Mouse (Mus musculus): Measurements from ENCODE around the gene Ctsk.

GRCm38 (mm10) chr3:95499024-95499423 lies at the start of gene Ctsk:
- TF ChIP-seq CTCF (IDR thresholded peaks at IDR 0.05; ENCODE audit: extremely low read depth, insufficient read depth, low read length) (no peak), POLR2A (IDR thresholded peaks at IDR 0.05; ENCODE audit: extremely low read depth, insufficient read depth, low read length) (no peak)

Data from cortical plate, adult 2 months (tissue).